Mouse (Mus musculus) inflammation-experienced regulatory T-cells, adult 16 weeks (primary cell): ENCODE results near the gene Cidec. TPM values are rescaled to one million over a fixed set of nuclear protein-coding genes. Genes with fewer than 3 reads are reported as not detected.

Experiments used
- polyA plus RNA-seq: library from polyadenylated mRNA; unstranded; fragments of 100-300 nt; shearing (Covaris generic); gene quantifications from one replicate; pipeline ENCODE4 v1.2.1, GENCODE M21; 2017

Cidec gene
- not detected for polyA plus RNA-seq

GRCm38 (mm10) chr6:113435664-113436205, at the start of gene Cidec:
Gene Cidec, minus strand, starts transcription at chr6:113435760.

GRCm38 (mm10) chr6:113483100-113483615, 47.6 kb upstream of the Cidec start, which contains the start of gene Creld1:
Gene Creld1, plus strand, starts transcription at chr6:113483297.

GRCm38 (mm10) chr6:113471297-113471936, 35.9 kb upstream of the Cidec start, which contains the start of gene Il17rc:
Gene Il17rc, plus strand, starts transcription at chr6:113471427.

GRCm38 (mm10) chr6:113457952-113458534, 22.5 kb upstream of the Cidec start, which contains the start of gene Il17re:
Gene Il17re, plus strand, starts transcription at chr6:113458484.

GRCm38 (mm10) chr6:113442442-113443090, 7.0 kb upstream of the Cidec start, which contains the start of gene Jagn1:
Gene Jagn1, plus strand, starts transcription at chr6:113442569.

GRCm38 (mm10) chr6:113419199-113419587, 16.4 kb downstream of the Cidec start, which contains the start of gene Rpusd3:
Gene Rpusd3, minus strand, starts transcription at chr6:113419340.

GRCm38 (mm10) chr6:113388960-113389359, 46.6 kb downstream of the Cidec start, which contains the start of gene Ttll3:
Gene Ttll3, plus strand, starts transcription at chr6:113389260.

GRCm38 (mm10) chr6:113377496-113378385, 57.8 kb downstream of the Cidec start, which contains the start of the genes Tada3 and Arpc4:
Gene Tada3, minus strand, starts transcription at chr6:113377883.
Gene Arpc4, plus strand, starts transcription at chr6:113378115.

Other genes starting within 250 kb of the Cidec start
- gene Lhfpl4, start 240.4 kb downstream of the Cidec start, polyA plus RNA-seq: 0.38 TPM
- 56.2 TPM for gene Mtmr14, start 197.9 kb downstream of the Cidec start, polyA plus RNA-seq
- gene Cpne9, start 153.5 kb downstream of the Cidec start, polyA plus RNA-seq: not detected
- 54.8 TPM for gene Brpf1, start 128.6 kb downstream of the Cidec start, polyA plus RNA-seq
- gene Ogg1, start 108.8 kb downstream of the Cidec start, polyA plus RNA-seq: 12.3 TPM
- gene Camk1, start 91.8 kb downstream of the Cidec start, polyA plus RNA-seq: 5.9 TPM
- gene Tada3, start 57.9 kb downstream of the Cidec start, polyA plus RNA-seq: 70.9 TPM
- gene Arpc4, start 57.6 kb downstream of the Cidec start, polyA plus RNA-seq: 579 TPM
- 16.4 TPM for gene Ttll3, start 46.5 kb downstream of the Cidec start, polyA plus RNA-seq
- gene Rpusd3, start 16.4 kb downstream of the Cidec start, polyA plus RNA-seq: 18.0 TPM
- gene Jagn1, start 6.8 kb upstream of the Cidec start, polyA plus RNA-seq: 61.7 TPM
- 0.29 TPM for gene Il17re, start 22.7 kb upstream of the Cidec start, polyA plus RNA-seq
- gene Il17rc, start 35.7 kb upstream of the Cidec start, polyA plus RNA-seq: 0.27 TPM
- 13.0 TPM for gene Creld1, start 47.5 kb upstream of the Cidec start, polyA plus RNA-seq
- gene Prrt3, start 66.2 kb upstream of the Cidec start, polyA plus RNA-seq: 0.49 TPM
- 110 TPM for gene Emc3, start 95.9 kb upstream of the Cidec start, polyA plus RNA-seq
- 3.7 TPM for gene Fancd2, start 95.9 kb upstream of the Cidec start, polyA plus RNA-seq
- not detected for gene Fancd2os, start 165.0 kb upstream of the Cidec start, polyA plus RNA-seq
- 261 TPM for gene Brk1, start 169.0 kb upstream of the Cidec start, polyA plus RNA-seq
- 48.2 TPM for gene Vhl, start 188.2 kb upstream of the Cidec start, polyA plus RNA-seq
- 59.9 TPM for gene Irak2, start 202.7 kb upstream of the Cidec start, polyA plus RNA-seq